Mouse (Mus musculus) olfactory bulb, adult 2 months (tissue): ENCODE data around the gene Tat.

Experiments
- CTCF ChIP-seq: fragments of 200-500 bp; IDR thresholded peaks from 2 replicates; pipeline ENCODE4 v1.5.1; 2012; ENCODE audit warnings: low read depth, mild to moderate bottlenecking, low read length, moderate library complexity; ENCODE audit not compliant: insufficient read depth
- POLR2A ChIP-seq: fragments of 200-500 bp; IDR thresholded peaks from 2 replicates; pipeline ENCODE4 v1.6.1; 2012; ENCODE audit warnings: mild to moderate bottlenecking, low read depth, low read length, moderate library complexity; ENCODE audit not compliant: insufficient read depth

GRCm38 (mm10) chr8:110002953-110003352 is 12.7 kb downstream of the Tat start:
- TF ChIP-seq POLR2A, result no peak
- no peak for TF ChIP-seq CTCF
